Mouse (Mus musculus) left cerebral cortex, adult 8-10 months (tissue): ENCODE measurements at regions not wholly inside any gene's neighbourhood (a gene's known extent, or its start where the extent isn't known, plus 50 kb on each side); places are given as distances from the start of the nearest gene placed in this dataset.
A peak's percentile ranks its signal among the peaks of the same experiment; 100 is the strongest.
"Not testable (repeated sequence)": the region's sequence is repeated elsewhere in the genome, so short reads cannot be mapped to it uniquely, and the experiment has no call there.

Experiments
- DNase-seq, 2 experiments: peaks; one replicate each; pipeline ENCODE4 v3.0.0; 2022; ENCODE audit warnings: low spot score in 2 of 2

DNA sequence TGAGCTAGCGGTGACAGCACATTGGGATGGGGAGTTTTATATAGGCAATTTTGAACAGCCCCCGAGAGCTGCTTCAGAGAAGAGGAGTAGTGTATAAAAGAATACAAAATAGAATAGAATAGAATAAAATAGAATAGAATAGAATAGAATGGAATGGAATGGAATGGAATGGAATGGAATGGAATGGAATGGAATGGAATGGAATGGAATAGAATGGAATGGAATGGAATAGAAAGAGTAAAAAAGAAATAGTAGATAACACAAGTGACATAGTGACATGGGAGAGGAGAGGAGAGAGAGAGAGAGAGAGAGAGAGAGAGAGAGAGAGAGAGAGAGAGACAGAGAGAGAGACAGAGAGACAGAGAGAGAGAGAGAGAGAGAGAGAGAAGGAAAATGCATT, 99.6 kb upstream of the Gm8882 start:
- DNase-seq, result not testable (repeated sequence)

DNA sequence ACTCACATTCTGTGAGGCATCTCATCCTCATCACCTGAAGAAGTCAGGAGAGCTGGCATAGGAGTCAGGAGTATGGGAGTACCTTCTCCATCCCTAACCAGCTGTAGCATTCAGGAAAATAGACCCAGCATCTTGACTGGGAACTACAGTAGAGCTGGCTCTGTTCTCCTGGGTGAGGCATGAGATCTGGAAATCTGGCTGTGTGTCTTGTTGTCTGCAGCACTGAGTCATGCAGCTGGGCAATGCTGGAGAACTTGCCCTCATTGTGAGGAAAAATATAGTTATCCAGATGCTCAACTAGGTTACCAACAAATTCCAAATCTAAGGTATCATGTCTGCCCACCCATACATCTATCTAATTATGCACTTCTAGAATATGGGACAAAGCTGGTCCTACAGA, 72.1 kb upstream of the Gm8882 start:
- DNase-seq, result peak in 1 of 2 experiments; percentile 8
